Mouse (Mus musculus) embryonic fibroblast, embryonic 13.5 days (primary cell): ENCODE measurements around the gene Meis2. TPM values are rescaled to one million over a fixed set of nuclear protein-coding genes. Genes with fewer than 3 reads are reported as not detected.

Source experiments
- H3K27ac ChIP-seq: 2 replicates; pipeline ENCODE4 v1.5.1; 2012; ENCODE audit warnings: low read length, control low read depth, inconsistent platforms; ENCODE audit not compliant: insufficient read depth
- H3K4me1 ChIP-seq: 2 replicates; pipeline ENCODE4 v1.6.1; 2011; ENCODE audit warnings: low read length; ENCODE audit not compliant: control insufficient read depth, insufficient read depth
- H3K4me3 ChIP-seq: 2 replicates; pipeline ENCODE4 v1.5.1; 2011; ENCODE audit warnings: mild to moderate bottlenecking, control low read depth, low read length; ENCODE audit not compliant: insufficient read depth
- CTCF ChIP-seq: IDR thresholded peaks from 2 replicates; pipeline ENCODE4 v1.5.1; 2011; ENCODE audit warnings: mild to moderate bottlenecking, control low read depth, low read length, moderate library complexity, borderline replicate concordance; ENCODE audit not compliant: insufficient read depth
- POLR2A ChIP-seq: IDR thresholded peaks from 2 replicates; pipeline ENCODE4 v1.6.1; 2011; ENCODE audit warnings: low read depth, mild to moderate bottlenecking, control low read depth, low read length, moderate library complexity
- polyA plus RNA-seq: library from polyadenylated mRNA; stranded (reverse); fragments of >200 nt; gene quantifications from 2 replicates; pipeline ENCODE4 v1.2.4, GENCODE M21; 2011; ENCODE audit warnings: low read depth; ENCODE audit not compliant: missing spikeins, insufficient read length

The Meis2 gene
- polyA plus RNA-seq, 1 experiment = 65.5 TPM

DNA sequence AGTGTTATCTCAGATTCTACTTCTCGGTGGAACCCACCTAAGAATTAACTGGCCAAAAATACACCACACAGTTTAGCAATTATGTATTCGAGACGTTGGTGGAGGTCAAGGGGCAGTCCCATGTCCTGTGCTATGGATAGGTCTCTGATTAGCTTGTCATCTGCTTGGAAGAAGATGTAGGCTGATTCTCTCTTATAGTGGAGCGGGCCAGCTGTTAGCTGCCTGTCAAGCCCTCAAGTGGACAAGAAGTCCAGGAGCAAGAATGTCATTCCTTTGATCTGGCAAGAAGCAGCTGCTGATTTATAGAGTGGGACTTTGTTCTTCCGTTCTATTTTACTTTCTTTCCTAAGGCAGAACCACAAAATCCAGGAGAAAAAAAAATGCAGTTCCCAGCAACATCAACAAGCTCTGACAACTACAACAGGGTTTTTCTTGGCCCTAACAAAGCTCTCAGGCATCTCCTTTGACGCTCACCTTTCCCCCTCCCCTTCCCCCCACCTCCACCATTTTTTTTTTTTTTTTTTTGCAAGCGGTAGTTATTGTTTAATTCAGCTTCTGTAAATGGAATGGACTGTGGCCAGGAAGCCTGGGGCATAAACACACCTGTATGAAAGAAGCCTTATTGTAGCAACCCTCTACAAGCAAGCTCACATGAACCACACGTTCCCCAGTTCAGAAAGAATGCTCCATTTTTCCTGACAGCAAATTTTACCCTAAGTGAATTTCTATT is 189.7 kb downstream of the Meis2 start:
- H3K4me1 ChIP-seq = no peaks in the 10 kb centered on the region
- H3K4me3 ChIP-seq = no peak overlapping the region
- no peak overlapping the region for H3K27ac ChIP-seq
- no peak for TF ChIP-seq CTCF
- no peak for TF ChIP-seq POLR2A

DNA sequence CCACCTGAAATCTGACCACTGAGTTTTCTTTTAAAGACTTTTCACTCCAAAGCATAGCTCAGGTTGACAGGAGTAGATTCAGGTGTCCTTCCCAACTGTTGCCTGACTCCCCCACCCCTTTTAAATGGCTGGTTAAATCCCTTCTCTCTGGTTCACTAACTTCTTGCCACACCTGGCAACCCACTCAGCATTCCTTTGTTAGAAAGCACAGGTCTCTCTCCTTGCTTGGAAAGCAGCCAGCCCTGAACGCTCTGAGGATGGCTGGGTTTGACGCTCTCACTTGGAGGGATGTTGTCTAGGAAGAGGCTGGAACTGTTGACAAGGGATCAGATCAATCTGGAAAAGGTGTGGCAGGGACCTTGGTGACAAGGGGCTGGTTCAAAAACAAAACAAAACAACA is 192.8 kb downstream of the Meis2 start:
- Histone ChIP-seq H3K4me3 (no peak overlapping the region), H3K27ac (no peak overlapping the region), H3K4me1 (no peaks in the 10 kb centered on the region)
- TF ChIP-seq CTCF (no peak), POLR2A (no peak)

DNA sequence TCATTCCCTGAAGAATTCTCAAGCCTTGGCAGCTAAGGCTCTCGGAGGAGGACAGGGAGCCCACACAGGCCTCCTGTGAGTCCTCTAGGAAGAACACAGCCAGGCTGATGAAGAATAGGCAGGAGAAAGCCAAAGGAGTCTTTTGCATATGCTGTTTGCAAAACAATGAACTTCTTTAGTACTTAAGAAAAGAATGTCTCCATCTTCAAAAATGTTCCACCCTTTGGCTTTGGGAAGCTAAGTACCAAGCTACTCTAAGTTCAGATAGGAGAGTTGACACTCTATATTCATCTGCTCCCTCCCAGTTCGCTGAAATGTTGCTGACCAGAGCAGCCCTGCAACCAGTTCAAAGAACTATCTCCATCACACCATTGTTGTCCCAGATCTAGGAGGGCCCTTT is 195.7 kb downstream of the Meis2 start:
- Histone ChIP-seq H3K27ac (no peak overlapping the region), H3K4me1 (no peaks in the 10 kb centered on the region)
- no peak for TF ChIP-seq CTCF
- no peak for TF ChIP-seq POLR2A

DNA sequence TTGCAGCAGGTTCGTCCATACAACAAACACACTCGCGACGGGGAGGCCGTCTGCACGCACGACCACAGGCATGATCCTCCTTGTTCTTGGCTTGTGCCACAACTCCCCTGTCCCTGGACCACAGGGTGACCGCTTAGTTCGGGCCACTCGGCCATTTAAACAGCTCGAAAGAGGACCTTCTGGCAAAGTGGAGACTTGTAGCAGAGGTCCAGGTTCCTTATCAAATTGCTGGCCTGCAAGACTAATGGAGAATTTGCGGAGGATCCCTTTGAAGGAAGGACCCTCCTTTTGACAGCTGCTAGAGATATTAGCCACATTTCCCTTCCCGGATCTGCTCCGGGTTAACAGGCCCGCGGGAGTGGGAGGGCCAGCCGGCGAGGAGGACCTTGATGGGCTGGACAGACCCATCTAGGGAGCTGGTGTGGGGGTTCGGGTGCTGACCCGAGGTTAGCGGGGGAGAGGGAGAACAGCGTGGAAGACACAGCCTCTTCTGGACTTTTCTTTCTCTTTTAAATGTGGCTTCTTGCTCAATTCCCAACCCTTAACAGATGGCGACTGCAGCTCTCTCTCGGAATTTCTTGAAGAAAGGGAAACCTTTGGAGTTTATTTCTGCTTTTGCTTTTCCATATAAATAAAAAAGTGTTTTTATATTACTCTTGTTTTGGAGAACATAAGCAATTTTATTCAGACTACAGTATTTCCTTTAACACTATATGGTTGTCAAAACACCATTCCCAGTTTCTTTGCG is 204.9 kb downstream of the Meis2 start:
- H3K4me3 ChIP-seq = no peak overlapping the region
- H3K4me1 ChIP-seq = 0 out of 2 replicates have a peak, but pooled peaks cover 2% of the 10 kb centered on the region
- no peak for TF ChIP-seq CTCF
- TF ChIP-seq POLR2A = no peak
- no peak overlapping the region for H3K27ac ChIP-seq

More for the DNA sequence above, 195.7 kb downstream of the Meis2 start:
- no peak overlapping the region for H3K4me3 ChIP-seq

DNA sequence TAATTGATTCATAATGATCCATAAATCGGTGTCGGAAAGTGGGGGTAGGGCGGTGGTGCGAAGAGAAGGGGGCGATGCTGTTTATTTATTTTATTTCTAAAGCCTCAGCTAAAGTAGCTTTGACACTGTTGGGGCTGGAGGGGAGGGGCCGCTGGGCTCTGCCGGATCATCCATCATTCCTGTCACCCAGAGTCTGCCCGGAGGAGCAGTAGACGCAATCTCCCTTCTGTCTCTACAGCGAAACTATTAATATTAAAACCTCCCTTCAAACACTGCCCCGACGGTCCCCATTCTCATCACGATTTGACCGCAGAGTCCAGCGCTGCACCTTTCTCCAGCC is 205.5 kb downstream of the Meis2 start:
- TF ChIP-seq CTCF (no peak), POLR2A (no peak)
- H3K4me1 ChIP-seq = 0 out of 2 replicates have a peak, but pooled peaks cover 2% of the 10 kb centered on the region
- H3K27ac ChIP-seq = no peak overlapping the region
- H3K4me3 ChIP-seq = no peak overlapping the region

DNA sequence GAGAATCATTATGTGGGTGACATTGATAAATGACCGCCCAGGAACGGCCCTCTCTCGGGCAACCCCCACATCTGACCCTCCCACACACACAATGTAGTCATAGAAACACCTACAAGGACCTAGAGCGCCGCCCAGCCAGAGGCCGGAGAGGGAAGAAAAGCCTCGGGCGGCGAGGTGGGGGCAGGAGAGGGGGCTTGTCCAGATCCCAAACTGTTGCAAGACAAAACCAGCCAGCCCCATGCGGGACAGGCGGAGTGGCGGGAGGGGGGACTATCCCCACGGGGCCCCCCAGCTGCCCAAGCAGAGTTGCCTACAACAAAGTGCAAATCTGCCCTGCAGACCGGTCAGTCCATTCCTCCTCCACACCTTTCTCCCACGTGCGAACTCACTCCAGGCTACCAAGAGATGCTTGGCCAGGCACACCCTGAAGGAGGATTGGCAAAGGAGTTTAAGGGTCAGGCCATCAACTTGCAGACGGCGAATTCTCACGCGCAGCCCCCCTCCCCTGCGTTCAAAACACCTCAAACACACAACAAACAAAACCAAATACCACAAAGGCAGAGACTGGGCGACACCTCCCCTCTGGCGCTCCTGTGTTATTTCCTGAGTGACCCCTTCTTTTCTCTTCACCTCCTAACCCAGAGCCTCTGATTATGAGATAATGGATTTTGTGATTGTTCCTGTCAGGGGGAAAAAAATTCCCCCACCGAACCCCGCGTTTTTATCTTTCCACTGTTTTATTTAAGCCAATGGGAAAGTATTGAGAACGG is 206.1 kb downstream of the Meis2 start:
- Histone ChIP-seq H3K4me3 (no peak overlapping the region), H3K27ac (no peak overlapping the region), H3K4me1 (0 out of 2 replicates have a peak, but pooled peaks cover 2% of the 10 kb centered on the region)
- TF ChIP-seq CTCF (no peak), POLR2A (no peak)

DNA sequence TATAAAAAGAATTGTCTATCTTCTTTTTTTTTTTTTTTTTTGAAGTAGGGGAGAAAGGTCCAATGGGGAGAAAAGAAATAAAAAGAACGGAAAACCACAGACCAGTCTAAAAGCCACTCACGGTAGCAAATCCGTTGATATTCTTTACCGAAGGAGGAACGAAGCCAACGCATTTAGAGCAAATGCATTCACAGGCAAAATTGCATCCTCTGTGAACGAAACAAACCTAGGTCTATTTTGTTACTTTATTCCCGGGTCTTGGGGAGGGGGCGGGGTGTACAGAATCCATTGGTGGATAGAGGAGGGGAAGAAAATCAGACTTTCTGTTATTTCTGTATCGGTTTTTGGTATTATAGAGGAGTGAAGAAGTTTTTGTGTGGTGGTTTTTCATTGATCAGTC is 206.7 kb downstream of the Meis2 start:
- no peak for TF ChIP-seq POLR2A
- no peak for TF ChIP-seq CTCF
- Histone ChIP-seq H3K27ac (no peak overlapping the region), H3K4me3 (no peak overlapping the region), H3K4me1 (0 out of 2 replicates have a peak, but pooled peaks cover 2% of the 10 kb centered on the region)

DNA sequence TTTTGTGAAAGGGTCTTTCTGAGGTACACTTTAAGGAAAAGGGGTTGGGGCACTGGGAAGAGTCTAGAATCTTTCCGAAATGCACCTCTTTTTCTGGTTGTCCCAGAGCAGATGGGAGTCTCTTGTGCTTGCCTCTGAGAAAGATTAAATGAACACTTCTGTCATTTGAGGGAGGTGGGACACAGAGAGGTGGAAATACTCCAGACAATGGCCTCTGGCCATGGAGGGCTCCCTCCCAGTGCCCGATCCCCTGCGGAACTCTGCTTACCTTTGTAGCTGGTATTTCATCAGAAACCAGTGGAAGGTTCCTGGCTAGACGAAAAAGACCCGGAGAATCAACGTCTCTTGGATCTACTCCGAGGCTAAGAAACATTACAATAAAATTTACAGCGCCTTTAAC is 207.4 kb downstream of the Meis2 start:
- TF ChIP-seq POLR2A (no peak), CTCF (no peak)
- 0 out of 2 replicates have a peak, but pooled peaks cover 2% of the 10 kb centered on the region for H3K4me1 ChIP-seq
- no peak overlapping the region for H3K4me3 ChIP-seq
- H3K27ac ChIP-seq = no peak overlapping the region; the same call in 1 of the 2 replicates

DNA sequence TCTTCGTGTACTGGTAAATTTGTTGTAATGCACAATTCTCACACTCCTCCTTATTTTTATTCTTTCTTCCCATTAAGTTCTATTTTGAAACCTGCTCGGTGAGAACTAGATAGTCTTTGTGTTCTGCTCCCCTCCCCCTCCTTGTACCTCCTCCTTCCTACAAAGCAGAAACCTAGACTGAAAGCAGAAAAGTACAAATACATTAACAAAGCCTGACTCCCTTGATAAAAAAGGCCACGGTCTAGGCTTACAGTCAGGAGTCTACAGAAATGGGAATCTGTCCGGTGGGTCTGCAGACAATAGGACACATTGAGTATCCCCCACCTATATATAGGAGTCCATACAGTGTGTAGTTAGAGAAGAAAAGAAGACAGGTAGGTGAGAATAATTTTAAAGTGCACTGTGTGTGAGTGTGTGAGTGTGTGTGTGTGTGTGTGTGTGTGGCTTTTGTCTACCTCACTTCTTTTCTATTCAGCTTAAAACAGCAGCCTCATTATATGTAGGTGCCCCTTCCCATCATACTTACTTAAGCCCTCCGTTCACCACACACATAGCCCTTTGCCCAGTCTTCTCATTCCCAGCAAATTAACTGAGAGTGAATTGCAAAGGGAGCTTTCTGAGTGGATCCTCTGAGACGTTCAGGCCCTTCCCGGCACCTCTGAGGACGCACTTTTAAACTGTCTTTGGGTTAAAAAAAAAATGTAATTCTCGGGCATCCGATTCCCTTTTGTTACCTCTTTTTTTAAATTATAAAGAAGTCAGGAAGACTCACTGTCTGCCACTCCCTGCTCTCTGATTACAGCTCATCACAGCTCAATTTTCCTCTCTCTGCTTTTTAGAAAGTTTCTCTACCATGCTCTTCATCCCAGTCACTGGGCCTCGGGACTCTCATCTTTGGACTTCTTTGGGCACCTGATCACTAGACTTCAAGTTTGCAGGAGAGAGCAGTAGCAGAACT is 208.2 kb downstream of the Meis2 start:
- H3K4me1 ChIP-seq = 0 out of 2 replicates have a peak, but pooled peaks cover 2% of the 10 kb centered on the region
- H3K4me3 ChIP-seq = no peak overlapping the region
- no peak overlapping the region for H3K27ac ChIP-seq
- TF ChIP-seq CTCF = no peak
- no peak for TF ChIP-seq POLR2A
